Mouse (Mus musculus) ovary, postnatal 36 days (tissue): ENCODE results near the gene Proser2.
A peak's percentile ranks its signal among the peaks of the same experiment; 100 is the strongest.
"Not testable (repeated sequence)": the region's sequence is repeated elsewhere in the genome, so short reads cannot be mapped to it uniquely, and the experiment has no call there.

Source experiments
- DNase-seq: peaks from one replicate; pipeline ENCODE4 v3.0.0; 2022; ENCODE audit warnings: low spot score, mixed read lengths

The Proser2 gene

GRCm38 (mm10) chr2:6128136-6128805 lies 1.7 kb downstream of the Proser2 start:
- no peak for DNase-seq

- no peak for DNase-seq
Measured at GRCm38 (mm10) chr2:6123046-6123445, 7.0 kb downstream of the Proser2 start.

- DNase-seq: no peak
Measured at GRCm38 (mm10) chr2:6121091-6121490, 8.9 kb downstream of the Proser2 start.

GRCm38 (mm10) chr2:6118246-6118645 lies 11.8 kb downstream of the Proser2 start:
- peak; percentile 62 for DNase-seq

- DNase-seq: no peak
Measured at GRCm38 (mm10) chr2:6113792-6114191, 16.2 kb downstream of the Proser2 start.

- DNase-seq: no peak
Measured at GRCm38 (mm10) chr2:6112619-6113018, 17.4 kb downstream of the Proser2 start.

GRCm38 (mm10) chr2:6105437-6105836 lies 24.6 kb downstream of the Proser2 start:
- no peak for DNase-seq

- DNase-seq: no peak
Measured at GRCm38 (mm10) chr2:6100755-6101154, 29.3 kb downstream of the Proser2 start.

GRCm38 (mm10) chr2:6100027-6100749 lies 29.8 kb downstream of the Proser2 start:
- DNase-seq: no peak

- DNase-seq: no peak
Measured at GRCm38 (mm10) chr2:6099443-6099842, 30.6 kb downstream of the Proser2 start.

GRCm38 (mm10) chr2:6098924-6099323 lies 31.1 kb downstream of the Proser2 start:
- no peak for DNase-seq

- no peak for DNase-seq
Measured at GRCm38 (mm10) chr2:6097113-6097716, 32.8 kb downstream of the Proser2 start.

GRCm38 (mm10) chr2:6089941-6090340 lies 40.1 kb downstream of the Proser2 start:
- DNase-seq: not testable (repeated sequence)

GRCm38 (mm10) chr2:6087151-6087550 lies 42.9 kb downstream of the Proser2 start:
- peak; percentile 80 for DNase-seq

- DNase-seq: peak; percentile 3
Measured at GRCm38 (mm10) chr2:6085622-6086530, 44.1 kb downstream of the Proser2 start.

- peak; percentile 2 for DNase-seq
Measured at GRCm38 (mm10) chr2:6083696-6084095, 46.3 kb downstream of the Proser2 start.

GRCm38 (mm10) chr2:6082615-6083014 lies 47.4 kb downstream of the Proser2 start:
- peak; percentile 1 for DNase-seq

- DNase-seq: peak; percentile 15
Measured at GRCm38 (mm10) chr2:6081108-6081507, 48.9 kb downstream of the Proser2 start.

GRCm38 (mm10) chr2:6080037-6080436 lies 50.0 kb downstream of the Proser2 start:
- DNase-seq: peak; percentile 2

- DNase-seq: no peak
Measured at GRCm38 (mm10) chr2:6075530-6075896, 54.5 kb downstream of the Proser2 start.

- DNase-seq: peak; percentile 53
Measured at GRCm38 (mm10) chr2:6074891-6075529, 55.0 kb downstream of the Proser2 start.
